Mouse (Mus musculus) layer of hippocampus, postnatal 36 days (tissue): Measurements from ENCODE around the gene Rpp25. TPM values are rescaled to one million over a fixed set of nuclear protein-coding genes. Genes with fewer than 3 reads are reported as not detected.

Source experiments
- DNase-seq, 2 experiments: peaks; one replicate each; pipeline ENCODE4 v3.0.0; 2022
- total RNA-seq, 2 experiments: library from RNA; stranded (reverse); gene quantifications; 2 replicates each; pipeline ENCODE4 v1.2.3; 2021

Rpp25 gene
- total RNA-seq: 1 to 10 TPM; 9.4 to 9.9 TPM

DNA sequence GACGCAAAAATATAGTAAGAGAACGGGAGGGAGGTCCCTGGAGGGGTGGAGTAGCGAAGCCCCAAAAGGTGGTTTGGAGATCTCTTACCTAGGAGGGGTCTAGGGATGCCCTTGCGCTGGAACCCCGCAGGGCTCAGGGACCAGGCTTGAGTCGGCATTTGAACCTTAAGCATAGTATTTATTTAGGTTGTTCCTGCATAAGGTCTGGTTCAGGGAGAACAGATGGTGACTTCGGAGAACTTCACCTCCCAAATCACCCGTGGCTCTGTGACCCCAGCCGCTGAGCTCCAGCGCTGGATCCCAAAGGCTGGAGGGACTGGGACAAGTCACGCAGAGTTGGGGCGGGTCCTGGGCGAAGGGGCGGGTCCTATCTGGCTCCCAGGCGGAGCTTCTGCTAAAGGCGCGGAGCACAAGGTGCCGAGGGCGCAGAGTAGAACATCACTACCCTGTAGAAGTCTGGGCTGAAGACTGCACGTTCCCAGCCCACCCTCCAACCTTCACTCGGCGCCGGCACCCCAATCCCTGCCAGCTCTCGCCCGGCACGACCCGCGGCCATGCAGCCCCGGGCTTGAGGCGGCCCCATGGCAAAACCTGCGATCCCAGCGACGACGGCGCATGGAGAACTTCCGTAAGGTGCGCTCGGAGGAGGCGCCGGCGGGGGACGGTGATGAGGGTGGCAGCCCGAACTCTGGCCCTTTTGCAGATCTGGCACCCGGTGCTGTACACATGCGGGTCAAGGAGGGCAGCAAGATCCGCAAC lies at the start of gene Rpp25:
Gene Rpp25, plus strand, starts transcription at position 405 of the 759 bp plus-strand sequence.
- DNase-seq: peak in 1 of 2 experiments; percentile 36

DNA sequence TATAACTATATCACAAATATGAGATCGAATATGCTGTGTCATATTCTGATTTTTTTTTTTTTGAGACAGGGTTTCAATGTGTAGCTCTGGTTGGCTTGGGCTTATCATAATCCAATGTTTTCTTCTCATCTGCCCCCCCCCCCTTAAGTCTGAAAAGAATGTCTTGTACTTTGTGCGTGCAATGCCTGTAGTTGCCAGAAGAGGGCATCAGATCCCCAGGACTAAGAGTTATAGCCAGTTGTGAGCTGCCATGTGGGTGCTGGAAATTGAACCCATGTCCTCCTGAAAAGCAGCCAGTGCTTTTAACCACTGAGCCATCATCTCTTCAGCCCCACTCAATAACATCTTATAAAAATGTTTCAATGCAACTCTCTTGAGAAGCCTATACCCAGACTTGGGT lies 44.1 kb upstream of the Rpp25 start:
- no peak for DNase-seq

DNA sequence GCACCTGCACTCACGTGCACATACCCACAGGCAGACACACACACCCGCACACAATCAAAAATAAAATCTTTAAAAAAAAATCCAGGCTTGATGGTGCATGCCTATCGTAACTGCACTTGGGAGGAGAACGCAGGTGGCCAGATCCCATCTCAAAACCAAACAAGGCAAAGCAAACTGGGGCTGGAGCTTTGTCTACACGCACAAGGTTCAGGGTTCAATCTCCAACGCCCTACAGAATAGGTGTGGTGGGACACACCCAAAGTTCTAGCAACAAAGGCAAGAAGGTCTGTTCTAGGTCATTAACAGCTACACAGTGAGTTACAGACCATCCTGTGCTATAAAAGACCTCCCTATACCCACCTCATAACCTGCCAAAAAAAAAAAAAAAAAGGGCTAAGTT lies 41.0 kb upstream of the Rpp25 start:
- DNase-seq: no peak

DNA sequence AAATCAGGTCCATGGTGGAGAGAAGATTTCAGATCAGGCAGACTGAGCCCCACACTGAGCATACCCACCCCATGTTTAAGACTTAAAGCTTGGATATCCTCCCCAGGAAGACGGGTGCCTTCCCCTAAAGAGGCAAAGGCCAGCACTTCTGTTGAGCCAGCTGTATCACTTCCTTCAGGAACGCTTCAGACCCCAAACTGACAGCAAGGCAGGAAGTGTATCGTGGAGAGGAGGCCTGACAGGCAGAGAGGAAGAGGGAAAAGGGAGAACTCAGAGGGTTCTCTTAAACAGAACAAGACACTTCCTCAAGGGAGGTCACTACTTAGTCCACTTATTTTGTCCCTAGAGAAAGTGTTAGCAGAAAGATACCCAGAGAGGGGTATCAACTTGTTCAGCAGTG lies 37.7 kb upstream of the Rpp25 start:
- no peak for DNase-seq

DNA sequence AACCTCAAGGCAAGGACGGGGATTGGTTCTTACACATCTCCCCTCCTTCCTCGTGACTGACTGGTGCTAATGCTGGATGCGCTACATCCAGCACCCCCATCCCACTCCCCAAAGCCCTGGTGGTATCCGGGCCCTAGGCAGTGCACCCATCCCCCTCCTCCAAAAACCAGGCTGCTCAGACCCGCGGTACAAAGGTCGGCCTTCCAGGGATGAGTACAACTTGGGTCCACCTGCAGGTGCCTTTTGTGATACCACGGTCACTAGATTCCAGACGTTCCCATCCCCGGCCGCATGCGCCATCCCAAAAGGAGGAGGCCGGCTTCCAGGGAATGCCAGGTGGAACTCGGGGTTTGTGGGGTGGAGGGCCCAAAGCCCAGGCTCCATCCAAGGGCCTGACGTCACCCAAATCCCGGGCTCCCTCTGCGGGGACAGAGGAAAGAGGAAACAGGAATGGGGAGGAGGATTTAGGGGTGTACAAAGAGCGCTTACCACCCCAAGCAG lies 36.5 kb upstream of the Rpp25 start:
- DNase-seq: peak; percentile 42 to 59

DNA sequence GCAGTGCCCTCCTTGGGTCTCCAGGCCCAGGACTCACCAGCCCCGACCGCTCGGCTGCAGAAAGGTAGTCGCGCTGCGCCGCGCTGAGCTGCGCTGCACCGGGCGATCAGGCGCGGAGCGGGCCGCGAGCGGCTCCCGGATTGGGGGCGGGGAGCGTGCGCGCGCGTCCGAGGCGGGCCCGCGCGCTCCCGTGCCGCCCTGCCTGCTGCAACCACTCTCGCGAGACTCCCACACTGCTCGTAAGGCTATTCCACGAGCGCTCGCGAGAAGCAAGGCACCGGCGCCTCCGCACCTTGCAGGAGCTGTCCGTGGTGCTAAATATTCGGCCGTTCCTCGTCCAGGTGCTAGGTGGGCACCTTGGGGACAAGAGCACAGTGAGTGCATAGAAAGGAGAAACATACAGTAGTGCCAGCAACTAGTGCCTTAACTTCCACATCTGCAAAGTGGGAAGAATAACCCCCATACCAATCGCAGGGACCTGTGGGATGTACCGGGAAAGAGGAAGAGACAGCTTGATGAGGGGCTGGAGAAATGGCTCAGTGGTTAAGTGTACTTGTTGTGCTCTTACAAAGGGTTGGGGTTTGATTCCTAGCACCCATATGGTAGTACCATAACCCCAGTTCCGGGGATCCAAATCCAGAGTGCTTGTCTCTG lies 35.8 kb upstream of the Rpp25 start, which contains the start of gene Scamp5:
Gene Scamp5, minus strand, starts transcription at position 165 of the 654 bp plus-strand sequence.
- peak; percentile 85 to 88 for DNase-seq

DNA sequence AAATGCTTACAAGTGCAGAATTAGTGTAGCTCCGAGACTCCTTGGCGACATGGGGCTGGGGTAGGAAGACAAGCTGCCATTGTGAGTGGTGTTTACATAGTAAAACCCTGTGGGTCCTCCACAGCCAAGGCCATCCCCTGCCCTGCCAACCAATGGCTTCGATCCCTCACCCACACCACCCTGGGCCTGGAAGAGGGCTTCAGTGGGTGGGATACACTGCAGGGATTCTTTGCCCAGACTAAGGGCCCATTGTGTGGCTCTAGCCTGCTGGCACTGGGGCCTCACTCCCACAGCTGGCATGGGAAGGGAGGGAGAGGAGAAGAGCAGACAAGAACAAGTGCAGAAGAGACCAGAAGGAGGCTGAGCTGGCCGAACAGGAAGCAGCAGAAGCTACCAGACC lies 34.9 kb upstream of the Rpp25 start:
- peak; percentile 61 to 70 for DNase-seq

DNA sequence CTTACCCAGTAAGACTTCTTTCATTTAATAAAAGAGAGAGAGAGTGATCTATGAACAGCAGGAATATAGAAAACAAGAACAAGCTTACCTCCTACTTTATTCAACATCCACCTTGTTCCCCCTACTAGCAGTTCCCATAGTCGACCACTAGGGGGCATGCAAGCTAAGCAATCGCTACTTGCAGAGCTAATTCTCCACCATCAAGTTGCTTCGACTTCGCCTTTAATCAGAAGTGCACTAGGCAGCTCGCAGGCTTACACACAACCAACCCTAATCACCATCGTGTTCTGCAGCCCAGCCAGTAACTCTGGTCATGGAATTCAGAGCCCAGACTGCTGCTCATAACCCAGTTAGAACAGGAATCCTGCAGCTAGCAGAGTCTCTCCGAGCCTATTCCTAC lies 18.1 kb upstream of the Rpp25 start:
- DNase-seq: peak; percentile 76 to 83

DNA sequence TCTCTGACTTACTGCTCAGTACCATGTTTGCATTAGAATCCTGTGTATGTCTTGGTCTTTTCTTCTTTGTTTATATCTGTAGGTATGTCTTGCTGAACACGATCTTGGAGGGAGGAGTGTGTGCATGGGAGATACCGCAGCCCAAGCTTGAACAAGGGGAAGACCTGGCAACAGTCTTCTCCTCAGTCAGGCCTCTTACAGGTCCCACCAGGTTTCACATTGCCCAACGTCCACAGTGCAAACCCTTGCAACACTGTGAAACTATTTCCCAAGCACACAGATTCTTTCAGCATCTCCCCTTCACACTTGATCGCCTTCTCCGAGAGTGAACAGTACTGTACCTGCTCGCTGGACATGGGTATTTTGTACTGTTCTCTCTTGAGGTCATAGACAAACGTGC lies 16.0 kb upstream of the Rpp25 start:
- DNase-seq: no peak

DNA sequence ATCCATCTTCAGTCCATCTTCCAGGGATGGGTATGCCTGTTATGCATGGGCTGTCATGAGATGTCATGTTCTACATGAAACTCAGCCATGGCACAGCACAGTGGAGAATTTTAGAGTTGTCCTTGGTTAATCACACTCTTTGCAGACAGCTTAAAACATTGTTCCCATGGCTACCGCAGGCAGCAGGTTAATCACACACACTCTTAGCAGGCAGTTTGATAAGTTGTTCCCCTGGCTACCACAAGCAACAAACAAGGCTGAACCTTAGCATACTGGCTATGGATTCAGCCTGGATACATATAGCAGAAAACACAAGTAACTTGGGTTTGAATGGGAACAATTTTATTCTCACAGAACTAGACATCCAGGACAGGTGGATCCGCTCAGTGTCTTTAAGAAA lies 10.3 kb upstream of the Rpp25 start:
- DNase-seq: no peak

DNA sequence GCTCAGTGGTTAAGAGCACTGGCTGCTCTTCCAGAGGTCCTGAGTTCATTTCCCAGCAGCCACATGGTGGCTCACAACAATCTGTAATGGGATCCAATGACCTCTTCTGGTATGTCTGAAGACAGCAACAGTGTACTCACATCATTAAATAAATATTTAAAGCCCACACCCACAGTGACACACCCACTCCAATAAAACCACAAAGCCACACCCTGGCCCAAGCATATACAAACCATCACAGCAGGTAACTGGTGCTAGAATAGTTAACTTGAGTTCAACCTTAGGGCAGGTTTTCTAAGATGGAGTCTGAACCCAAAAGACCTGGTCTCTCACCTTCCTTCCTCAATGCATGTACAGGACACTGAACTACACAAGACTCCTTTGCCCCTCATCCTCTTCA lies 8.9 kb upstream of the Rpp25 start:
- no peak for DNase-seq

DNA sequence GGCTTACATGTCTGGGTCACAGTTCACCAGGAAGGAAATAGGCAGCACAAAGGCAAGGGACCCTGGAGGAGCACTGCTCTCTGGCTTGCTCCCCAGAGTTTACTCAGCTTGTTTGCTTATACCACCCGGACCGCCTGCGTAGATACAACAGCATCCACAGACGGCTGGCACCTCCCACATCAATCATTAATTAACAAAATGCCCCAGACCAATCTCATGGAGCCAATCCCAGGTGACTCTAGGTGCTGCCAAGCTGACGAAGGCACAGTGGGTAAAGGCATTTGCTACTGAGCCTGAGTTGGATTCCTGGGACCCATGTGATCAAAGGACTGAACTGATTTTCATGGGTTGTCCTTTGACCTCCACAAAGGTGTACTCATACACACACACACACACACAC lies 6.6 kb upstream of the Rpp25 start:
- DNase-seq: no peak

DNA sequence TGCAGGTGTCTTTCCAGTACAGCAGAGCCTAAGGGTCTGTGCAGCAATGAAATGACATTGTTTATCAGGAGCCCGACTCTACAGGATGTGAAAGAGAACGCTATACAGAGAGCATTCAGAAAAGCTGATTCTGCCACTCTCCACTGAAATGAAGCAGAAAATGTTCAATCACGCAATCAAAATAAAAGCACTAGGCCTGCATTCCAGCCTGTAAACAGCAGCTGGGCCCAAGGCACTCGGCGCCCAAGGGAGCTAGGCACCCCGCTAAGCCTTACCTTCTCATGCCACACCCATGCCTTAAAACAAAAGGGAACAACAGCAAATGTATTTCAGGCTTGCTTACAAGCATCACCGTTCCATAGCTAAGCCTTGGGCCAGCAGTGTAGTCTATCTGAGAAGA lies 5.3 kb upstream of the Rpp25 start:
- no peak for DNase-seq

DNA sequence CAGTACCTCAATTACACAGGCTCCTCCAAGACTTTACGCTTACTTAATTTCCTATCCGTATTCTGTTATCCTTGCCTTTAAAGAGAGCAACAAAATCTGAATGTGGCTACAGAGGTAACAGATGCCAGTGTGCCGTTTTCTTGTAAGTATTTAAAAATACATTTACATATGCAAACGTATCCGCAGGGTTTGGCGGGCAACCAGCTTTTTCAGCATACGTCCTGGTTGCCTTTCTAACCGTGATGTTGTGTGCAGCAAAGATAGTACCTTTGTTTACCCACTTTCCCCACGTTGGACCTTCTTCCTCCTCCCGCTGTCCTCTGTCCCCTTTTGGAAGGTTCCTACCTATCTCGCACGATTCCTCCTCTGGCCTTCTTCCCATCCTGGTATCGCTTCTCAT lies 2.4 kb upstream of the Rpp25 start:
- no peak for DNase-seq

DNA sequence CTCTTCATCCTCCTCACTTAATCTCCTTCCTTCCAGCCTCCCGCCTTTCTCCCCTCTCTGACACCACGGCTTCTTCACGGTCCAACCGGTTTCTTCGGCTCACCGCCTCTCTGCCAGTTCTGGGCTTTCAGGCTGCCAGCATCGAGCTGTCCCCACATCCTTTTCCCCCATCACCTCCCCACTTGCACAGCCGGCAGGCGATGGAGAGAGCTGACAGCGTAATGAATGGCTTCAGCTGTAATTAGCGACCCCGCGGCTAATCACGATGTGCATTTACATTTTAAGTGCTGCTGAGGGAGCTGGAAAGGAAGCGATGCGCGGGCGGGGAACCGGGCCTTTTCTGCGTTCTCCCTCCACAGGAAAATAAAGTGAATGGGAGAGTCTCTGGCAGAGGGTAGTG lies 2.0 kb upstream of the Rpp25 start:
- peak in 1 of 2 experiments; percentile 32 for DNase-seq

DNA sequence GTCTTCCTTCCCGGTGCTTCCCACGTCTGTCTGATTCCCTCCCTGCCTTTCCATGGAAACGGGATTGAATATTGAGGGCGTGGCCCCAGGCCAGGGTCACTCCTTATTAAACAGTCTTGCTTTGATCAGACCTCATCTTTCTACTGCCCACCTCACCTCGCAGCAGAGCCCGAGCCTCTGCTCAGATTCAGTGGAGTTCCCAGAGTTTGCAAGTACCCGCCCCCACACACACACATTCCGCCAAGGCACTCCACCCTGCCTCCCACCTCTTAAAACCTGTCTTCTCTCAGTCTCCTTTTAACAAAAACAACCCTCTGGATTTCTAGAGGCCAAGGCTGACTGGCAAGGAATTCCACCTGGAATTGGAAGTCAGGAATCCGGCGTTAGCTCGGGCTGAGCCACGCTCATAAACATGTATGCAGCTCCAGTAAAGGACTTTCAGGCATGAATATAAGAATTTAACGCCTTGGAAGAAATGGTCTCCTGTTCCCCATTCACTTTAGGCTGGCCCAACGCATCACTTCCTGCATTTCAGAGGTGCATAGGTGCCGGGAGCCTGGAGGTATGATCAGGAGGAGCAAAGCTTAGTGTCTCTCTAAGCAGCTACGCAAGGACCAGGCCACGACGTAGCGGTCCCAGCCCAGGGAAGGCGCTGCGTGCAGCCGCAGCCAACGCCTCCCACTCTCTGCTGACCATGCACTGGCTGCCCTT lies 760 bp upstream of the Rpp25 start:
- no peak for DNase-seq

DNA sequence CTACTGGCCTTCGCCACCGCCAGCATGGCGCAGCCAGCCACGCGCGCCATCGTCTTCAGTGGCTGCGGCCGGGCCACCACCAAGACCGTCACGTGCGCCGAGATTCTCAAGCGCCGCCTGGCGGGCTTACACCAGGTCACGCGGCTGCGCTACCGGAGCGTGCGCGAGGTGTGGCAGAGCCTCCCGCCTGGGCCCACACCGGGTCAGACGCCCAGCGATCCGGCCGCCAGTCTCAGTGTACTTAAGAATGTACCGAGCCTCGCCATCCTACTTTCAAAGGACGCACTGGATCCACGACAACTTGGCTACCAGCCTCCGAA lies 515 bp downstream of the Rpp25 start:
- peak in 1 of 2 experiments; percentile 16 for DNase-seq

DNA sequence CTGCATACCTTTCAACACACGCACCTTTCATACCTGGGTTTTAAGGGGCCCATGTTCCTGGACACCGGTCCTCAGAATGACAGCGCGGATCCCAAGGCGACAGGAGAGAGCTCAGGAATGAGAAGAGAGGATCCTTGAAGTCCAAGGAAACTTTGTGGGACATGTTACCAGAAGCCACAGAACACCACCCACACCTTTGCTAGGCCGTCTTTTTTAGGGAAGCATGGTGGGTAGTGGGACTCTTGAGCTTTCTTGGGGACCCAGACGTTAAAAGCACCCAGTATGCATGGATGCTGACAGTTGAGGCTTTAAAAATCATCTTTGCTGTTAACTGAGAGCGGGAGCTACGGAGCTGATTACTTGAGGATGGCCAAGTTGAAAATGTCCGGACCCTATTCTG lies 1.1 kb downstream of the Rpp25 start:
- DNase-seq: no peak

DNA sequence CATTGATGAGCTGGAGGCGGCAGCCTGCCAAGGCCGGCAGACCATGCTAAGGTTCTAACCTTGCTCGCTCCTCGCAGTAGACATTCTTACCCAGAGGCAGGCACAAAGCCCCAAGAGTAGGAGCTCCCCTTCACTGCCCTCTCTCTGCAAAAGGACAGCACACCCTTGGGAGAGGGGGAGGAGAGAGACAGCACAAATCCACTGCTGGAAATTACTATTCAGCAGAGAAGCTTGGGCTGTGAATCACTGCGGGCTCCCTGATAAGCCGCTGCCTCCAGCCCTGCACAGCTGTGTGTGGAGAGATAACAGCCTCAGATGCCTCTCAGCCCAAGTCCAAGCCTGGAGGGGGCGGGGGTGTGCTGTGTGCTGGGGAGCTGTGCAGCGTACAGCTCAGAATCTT lies 1.9 kb downstream of the Rpp25 start:
- peak in 1 of 2 experiments; percentile 17 for DNase-seq

DNA sequence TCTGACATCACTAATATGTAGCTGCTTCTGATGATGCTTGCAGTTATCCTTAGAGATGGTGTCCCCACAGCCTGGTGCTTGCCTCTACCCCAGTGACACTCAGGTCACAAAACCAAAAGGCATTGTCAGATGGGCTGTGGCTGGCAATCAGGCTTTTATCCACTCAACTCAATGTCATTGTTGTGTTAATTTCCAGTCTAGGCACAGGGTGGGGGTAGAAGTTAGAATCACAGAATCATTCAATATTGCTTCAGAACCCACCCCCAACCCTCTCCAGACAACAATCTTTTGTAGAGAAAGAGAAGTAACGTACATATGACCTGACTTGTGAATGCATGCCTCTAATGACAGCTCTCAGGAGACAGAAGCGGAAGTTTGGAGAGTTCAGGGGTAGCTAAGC lies 6.8 kb downstream of the Rpp25 start:
- no peak for DNase-seq

DNA sequence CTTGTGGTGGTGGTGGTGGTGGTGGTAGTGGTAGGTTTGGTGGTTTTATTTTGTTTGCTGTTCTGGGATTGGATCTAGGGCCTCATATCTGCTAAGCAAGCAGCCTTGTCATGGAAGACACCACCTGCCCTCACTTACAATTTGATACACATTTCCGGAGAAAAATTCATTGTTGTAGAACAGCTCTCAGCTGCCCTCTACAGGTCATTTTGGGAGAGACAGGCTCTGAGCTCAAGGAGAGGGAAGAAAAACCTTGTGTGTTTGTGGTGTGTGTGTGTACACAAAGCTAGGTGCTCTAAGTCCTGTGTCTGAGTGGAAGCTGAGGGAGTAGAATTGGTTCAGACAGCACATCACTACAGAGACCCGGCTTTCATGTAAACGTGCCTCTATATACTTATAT lies 13.3 kb downstream of the Rpp25 start:
- peak in 1 of 2 experiments; percentile 30 for DNase-seq

DNA sequence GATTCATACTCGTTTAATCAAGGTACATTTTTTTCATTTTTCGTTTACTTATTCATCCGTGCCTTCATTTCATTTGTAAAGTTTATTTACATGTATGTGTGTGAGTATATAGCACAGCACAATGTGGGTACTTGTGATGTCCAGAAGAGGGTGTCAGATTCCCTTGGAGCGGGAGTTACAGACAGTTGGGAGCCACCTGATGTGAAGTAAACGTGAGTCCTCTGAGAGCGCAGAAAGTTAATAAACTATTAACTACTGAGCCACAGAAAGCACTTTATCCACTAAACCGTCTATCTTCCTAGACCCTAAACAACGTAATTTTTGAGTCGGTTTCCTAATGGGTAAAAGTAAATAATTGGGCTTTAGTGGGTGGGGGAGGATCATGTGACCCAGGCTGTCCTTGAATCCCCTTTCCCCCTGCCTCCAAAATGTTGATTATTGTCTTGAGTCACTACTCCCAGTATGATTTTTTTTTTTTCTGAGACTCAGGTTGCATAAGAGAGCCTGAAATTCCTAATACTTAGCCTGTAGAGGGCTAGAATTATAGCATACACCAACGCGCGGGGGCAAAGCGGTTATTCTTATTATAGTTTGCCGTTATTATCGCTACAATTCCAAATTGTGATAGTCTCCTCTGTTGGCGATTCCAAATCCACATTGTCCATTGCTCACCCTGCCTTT lies 16.7 kb downstream of the Rpp25 start:
- DNase-seq: no peak
